Mouse (Mus musculus) bone marrow, adult 2 months (tissue): ENCODE results near the gene Phactr2.

Source experiments
- CTCF ChIP-seq: fragments of 200-500 bp; IDR thresholded peaks from 2 replicates; pipeline ENCODE4 v1.5.1; 2011; ENCODE audit warnings: low read length, control low read depth; ENCODE audit not compliant: control insufficient read depth, insufficient read depth
- POLR2A ChIP-seq: fragments of 200-500 bp; IDR thresholded peaks from 2 replicates; pipeline ENCODE4 v1.6.1; 2011; ENCODE audit warnings: low read depth, mild to moderate bottlenecking, control low read depth, low read length, borderline replicate concordance; ENCODE audit not compliant: control insufficient read depth

- no peak for TF ChIP-seq CTCF
- TF ChIP-seq POLR2A: no peak
Measured at GRCm38 (mm10) chr10:13275152-13275551, 199.1 kb downstream of the Phactr2 start.
